Mouse (Mus musculus) gastrocnemius, adult 18-20 months (tissue): ENCODE measurements at regions not wholly inside any gene's neighbourhood (a gene's known extent, or its start where the extent isn't known, plus 50 kb on each side); places are given as distances from the start of the nearest gene placed in this dataset.

Experiments used
- DNase-seq: peaks from one replicate; pipeline ENCODE4 v3.0.0; 2021; ENCODE audit warnings: low spot score

- DNase-seq, result no peak
Measured at GRCm38 (mm10) chr10:92335141-92335540, 387.1 kb downstream of the Nedd1 start.

GRCm38 (mm10) chr10:92333869-92334268 is 388.4 kb downstream of the Nedd1 start:
- DNase-seq, result no peak

GRCm38 (mm10) chr10:92333042-92333774 is 389.0 kb downstream of the Nedd1 start:
- DNase-seq, result no peak

GRCm38 (mm10) chr10:92330150-92330549 is 392.1 kb downstream of the Nedd1 start:
- DNase-seq, result no peak

GRCm38 (mm10) chr10:92329661-92330060 is 392.6 kb downstream of the Nedd1 start:
- no peak for DNase-seq

GRCm38 (mm10) chr10:92325284-92325989 is 396.8 kb downstream of the Nedd1 start:
- no peak for DNase-seq

- DNase-seq, result no peak
Measured at GRCm38 (mm10) chr10:92314606-92315005, 407.6 kb downstream of the Nedd1 start.

- peak; percentile 28 for DNase-seq
Measured at GRCm38 (mm10) chr10:92312278-92312677, 409.9 kb downstream of the Nedd1 start.

- DNase-seq, result peak; percentile 13
Measured at GRCm38 (mm10) chr10:92308643-92309042, 413.6 kb downstream of the Nedd1 start.

GRCm38 (mm10) chr10:92307861-92308260 is 414.4 kb downstream of the Nedd1 start:
- peak; percentile 23 for DNase-seq

- no peak for DNase-seq
Measured at GRCm38 (mm10) chr10:92298693-92299092, 423.5 kb downstream of the Nedd1 start.

- no peak for DNase-seq
Measured at GRCm38 (mm10) chr10:92296837-92297236, 425.4 kb downstream of the Nedd1 start.

- DNase-seq, result no peak
Measured at GRCm38 (mm10) chr10:92296303-92296702, 425.9 kb downstream of the Nedd1 start.

- DNase-seq, result no peak
Measured at GRCm38 (mm10) chr10:92293261-92293660, 429.0 kb downstream of the Nedd1 start.

- DNase-seq, result no peak
Measured at GRCm38 (mm10) chr10:92289230-92289629, 433.0 kb downstream of the Nedd1 start.

- DNase-seq, result no peak
Measured at GRCm38 (mm10) chr10:92284231-92284630, 438.0 kb downstream of the Nedd1 start.

- no peak for DNase-seq
Measured at GRCm38 (mm10) chr10:92277981-92278380, 444.2 kb downstream of the Nedd1 start.

- DNase-seq, result no peak
Measured at GRCm38 (mm10) chr10:92257815-92258214, 464.4 kb downstream of the Nedd1 start.

GRCm38 (mm10) chr10:92248648-92249047 is 473.6 kb downstream of the Nedd1 start:
- DNase-seq, result no peak

GRCm38 (mm10) chr10:92247449-92247805 is 474.8 kb downstream of the Nedd1 start:
- DNase-seq, result no peak

GRCm38 (mm10) chr10:92246785-92247448 is 475.3 kb downstream of the Nedd1 start:
- no peak for DNase-seq

- DNase-seq, result no peak
Measured at GRCm38 (mm10) chr10:92242714-92243440, 479.3 kb downstream of the Nedd1 start.
